Mouse (Mus musculus) CH12.LX (cell line): Measurements from ENCODE around the gene Tprkb. TPM values are rescaled to one million over a fixed set of nuclear protein-coding genes. Genes with fewer than 3 reads are reported as not detected.
"Not testable (repeated sequence)": the region's sequence is repeated elsewhere in the genome, so short reads cannot be mapped to it uniquely, and the experiment has no call there.

Source experiments
- DNase-seq: peaks from one replicate; pipeline ENCODE4 v3.0.0-alpha.2; 2013; ENCODE audit errors: extremely low read depth
- H3K27ac ChIP-seq: 2 replicates; pipeline ENCODE4 v1.5.1; 2012; ENCODE audit warnings: low read depth, mild to moderate bottlenecking, control low read depth, moderate library complexity; ENCODE audit not compliant: insufficient read depth
- H3K27me3 ChIP-seq: replicated peaks from 2 replicates; pipeline ENCODE3; 2012; ENCODE audit warnings: inconsistent platforms
- H3K36me3 ChIP-seq, 2 experiments: replicated peaks in 1 of 2; 2 replicates each; pipeline versions ENCODE3 to v1.6.1; 2012; ENCODE audit warnings: inconsistent platforms in 1 of 2, low read length in 1 of 2, mild to moderate bottlenecking in 1 of 2, mixed read lengths in 1 of 2, moderate library complexity in 1 of 2; ENCODE audit not compliant: control insufficient read depth in 1 of 2, insufficient read depth in 1 of 2
- H3K4me1 ChIP-seq, 2 experiments: 2 replicates each; pipeline ENCODE4 v1.6.1; 2012; ENCODE audit warnings: inconsistent platforms in 1 of 2, moderate library complexity in 1 of 2; ENCODE audit not compliant: insufficient read depth in 2 of 2, control insufficient read depth in 1 of 2
- H3K4me2 ChIP-seq: 2 replicates; pipeline ENCODE4 v1.6.1; 2012; ENCODE audit warnings: low read depth, mild to moderate bottlenecking, control low read depth; ENCODE audit not compliant: poor library complexity, insufficient read depth, severe bottlenecking
- H3K4me3 ChIP-seq, 3 experiments: fragments of 150-350 bp in 1 of 3; sonication (generic) in 1 of 3; replicated peaks in 1 of 3; 2 replicates each; pipeline versions ENCODE3 to v1.5.1; 2011 to 2012; ENCODE audit warnings: low read depth in 2 of 3, low read length in 2 of 3, mild to moderate bottlenecking in 2 of 3, moderate library complexity in 2 of 3, control low read depth in 1 of 3, improper control_type of control experiment in 1 of 3, inconsistent platforms in 1 of 3, mixed read lengths in 1 of 3; ENCODE audit not compliant: poor library complexity in 1 of 3
- H3K79me2 ChIP-seq: replicated peaks from 2 replicates; pipeline ENCODE4 v1.6.1; 2012; ENCODE audit warnings: mild to moderate bottlenecking, moderate library complexity; ENCODE audit not compliant: control insufficient read depth, poor library complexity, insufficient read depth, severe bottlenecking; ENCODE audit errors: extremely low read depth
- H3K9ac ChIP-seq: 2 replicates; pipeline ENCODE4 v1.6.1; 2012; ENCODE audit warnings: low read depth, mild to moderate bottlenecking, control low read depth, moderate library complexity; ENCODE audit not compliant: insufficient read depth
- H3K9me3 ChIP-seq: replicated peaks from 2 replicates; pipeline ENCODE3; 2012; ENCODE audit warnings: low read length, inconsistent platforms, mixed read lengths
- CHD1 ChIP-seq: IDR thresholded peaks from 2 replicates; pipeline ENCODE4 v1.6.1; 2012; ENCODE audit warnings: low read depth, low read length, improper control_type of control experiment, inconsistent platforms
- ELF1 ChIP-seq: IDR thresholded peaks from 2 replicates; pipeline ENCODE4 v1.6.1; 2014; ENCODE audit warnings: low read depth, mild to moderate bottlenecking, inconsistent platforms, low read length, improper control_type of control experiment
- JUN ChIP-seq: IDR thresholded peaks from 2 replicates; pipeline ENCODE4 v1.6.1; 2011; ENCODE audit warnings: low read depth, mild to moderate bottlenecking, low read length, improper control_type of control experiment, moderate library complexity; ENCODE audit not compliant: insufficient read depth
- JUND ChIP-seq: conservative IDR thresholded peaks from 2 replicates; pipeline ENCODE4 v1.6.1; 2011; ENCODE audit warnings: low read depth, low read length, improper control_type of control experiment
- KAT2A ChIP-seq: IDR thresholded peaks from 2 replicates; pipeline ENCODE4 v1.6.1; 2012; ENCODE audit warnings: low read length, improper control_type of control experiment, inconsistent platforms; ENCODE audit not compliant: insufficient replicate concordance
- MAFK ChIP-seq: IDR thresholded peaks from 2 replicates; pipeline ENCODE4 v1.6.1; 2011; ENCODE audit warnings: low read length, improper control_type of control experiment; ENCODE audit not compliant: insufficient replicate concordance
- MAX ChIP-seq: IDR thresholded peaks from 2 replicates; pipeline ENCODE4 v1.6.1; 2011; ENCODE audit warnings: low read length, improper control_type of control experiment
- MAZ ChIP-seq: IDR thresholded peaks from 2 replicates; pipeline ENCODE4 v1.6.1; 2012; ENCODE audit warnings: low read depth, mild to moderate bottlenecking, inconsistent platforms, low read length, improper control_type of control experiment, moderate library complexity
- MYC ChIP-seq: IDR thresholded peaks from 2 replicates; pipeline ENCODE4 v1.6.1; 2011; ENCODE audit warnings: low read depth, mild to moderate bottlenecking, improper control_type of control experiment, low read length
- POLR2A ChIP-seq: IDR thresholded peaks from 2 replicates; pipeline ENCODE4 v1.6.1; 2011; ENCODE audit warnings: low read depth, mild to moderate bottlenecking, improper control_type of control experiment, low read length
- RAD21 ChIP-seq: IDR thresholded peaks from 2 replicates; pipeline ENCODE4 v1.6.1; 2011; ENCODE audit warnings: low read depth, mild to moderate bottlenecking, low read length, improper control_type of control experiment, moderate library complexity
- RCOR1 ChIP-seq: conservative IDR thresholded peaks from 2 replicates; pipeline ENCODE4 v1.6.1; 2012; ENCODE audit warnings: low read depth, mild to moderate bottlenecking, inconsistent platforms, low read length, improper control_type of control experiment
- SIN3A ChIP-seq: IDR thresholded peaks from 2 replicates; pipeline ENCODE4 v1.6.1; 2012; ENCODE audit warnings: low read length, improper control_type of control experiment, inconsistent platforms
- SMC3 ChIP-seq: IDR thresholded peaks from 2 replicates; pipeline ENCODE4 v1.6.1; 2011; ENCODE audit warnings: low read depth, low read length, improper control_type of control experiment
- TCF12 ChIP-seq: IDR thresholded peaks from 2 replicates; pipeline ENCODE4 v1.6.1; 2014; ENCODE audit warnings: low read depth, mild to moderate bottlenecking, inconsistent platforms, low read length, improper control_type of control experiment
- USF1 ChIP-seq: IDR thresholded peaks from 2 replicates; pipeline ENCODE4 v1.6.1; 2014; ENCODE audit warnings: low read depth, mild to moderate bottlenecking, inconsistent platforms, low read length, improper control_type of control experiment
- dilution Hi-C: fragments of 300-500 bp; cut with MboI; formaldehyde crosslinking; loops from 2 replicates; pipeline ENCODE4 v1.14.3; 2020; ENCODE audit warnings: low sequenced_read_pairs; ENCODE audit not compliant: extremely low pct_unique_long_range_greater_than_20kb, extremely low pct_ligation_motif_present
- in situ Hi-C: fragments of 300-500 bp; cut with MboI; formaldehyde crosslinking; loops from 3 replicates; pipeline ENCODE4 v1.14.3; 2019; ENCODE audit warnings: low sequenced_read_pairs, low pct_ligation_motif_present, low pct_unique_long_range_greater_than_20kb, mixed read lengths
- polyA plus RNA-seq: library from polyadenylated mRNA; unstranded; fragments of >175 nt; gene quantifications from 2 replicates; pipeline ENCODE4 v1.2.1, GENCODE M21; 2012; ENCODE audit warnings: low read depth; ENCODE audit not compliant: insufficient read length
- total RNA-seq, 2 experiments: library from RNA; depleted of rRNA; stranded (reverse); fragments of 300-350 nt in 1 of 2; fragments of >200 nt in 1 of 2; gene quantifications; 2 replicates each; pipeline ENCODE4 v1.2.3; 2012 to 2014

Tprkb gene
- total and polyA plus RNA-seq, 3 experiments: 21.2 to 59.8 (median 39.7) TPM

DNA sequence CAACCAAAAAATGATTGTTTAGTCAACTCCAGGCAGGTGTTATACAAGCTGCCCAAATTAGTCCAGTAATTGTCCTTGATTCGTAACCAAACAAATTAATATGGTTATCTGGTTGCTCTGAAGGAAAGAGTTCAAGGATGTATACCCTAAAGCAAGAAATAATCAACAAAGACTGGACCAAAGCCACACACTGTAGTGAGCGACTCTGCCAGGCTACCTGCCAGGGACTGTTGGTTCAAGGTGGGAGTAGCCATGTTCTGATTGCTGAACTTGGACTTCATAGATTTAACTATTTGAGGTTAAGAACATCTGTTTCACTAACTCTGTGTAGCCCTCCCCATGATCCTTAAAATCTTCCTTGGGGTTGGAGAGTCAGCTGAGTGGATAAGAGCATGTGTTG lies 48.5 kb upstream of the Tprkb start:
- no peaks in the 10 kb centered on the region for H3K9me3 ChIP-seq
- no peak for TF ChIP-seq USF1
- no peak for TF ChIP-seq ELF1
- no peak for TF ChIP-seq SMC3
- no peak for TF ChIP-seq RAD21
- TF ChIP-seq SIN3A: no peak
- no peak for TF ChIP-seq CHD1
- no peak for TF ChIP-seq POLR2A
- no peak for TF ChIP-seq JUN
- TF ChIP-seq MAZ: no peak
- no peak for TF ChIP-seq KAT2A
- no peak for TF ChIP-seq MYC
- TF ChIP-seq MAFK: no peak
- H3K79me2 ChIP-seq: no peaks in the 10 kb centered on the region
- H3K4me3 ChIP-seq: no peak overlapping the region
- H3K36me3 ChIP-seq: no peaks in the 10 kb centered on the region
- peaks cover 71% of the 10 kb centered on the region for H3K27me3 ChIP-seq
- H3K9ac ChIP-seq: no peak overlapping the region
- H3K27ac ChIP-seq: no peak overlapping the region
- no peak for DNase-seq
- no peaks in the 10 kb centered on the region for H3K4me1 ChIP-seq
- H3K4me2 ChIP-seq: no peak overlapping the region
- dilution Hi-C loops (no loop called here), in situ Hi-C loops (no loop called here)

DNA sequence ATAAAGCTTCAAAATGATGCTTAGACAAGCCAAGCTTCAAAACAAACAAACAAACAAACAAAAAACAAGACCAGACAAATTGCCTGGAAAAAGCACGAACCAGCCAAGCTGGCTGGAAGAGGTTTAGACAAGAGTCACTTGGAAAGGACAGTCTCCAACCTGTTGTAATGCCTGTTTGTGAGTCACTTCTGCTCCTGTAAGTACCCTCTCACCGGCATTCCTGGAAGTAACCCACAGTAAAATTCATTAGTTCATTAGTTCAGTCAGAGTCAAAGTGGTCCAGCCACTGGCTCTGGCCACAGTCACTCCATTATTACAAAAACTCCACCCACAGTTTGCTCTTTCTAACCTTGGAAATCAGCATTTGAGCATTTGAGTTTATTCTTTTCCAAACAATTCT lies 47.8 kb upstream of the Tprkb start:
- Histone ChIP-seq H3K4me2 (no peak overlapping the region), H3K9ac (no peak overlapping the region), H3K4me1 (no peaks in the 10 kb centered on the region), H3K9me3 (no peaks in the 10 kb centered on the region), H3K79me2 (no peaks in the 10 kb centered on the region), H3K4me3 (no peak overlapping the region), H3K27ac (no peak overlapping the region), H3K36me3 (no peaks in the 10 kb centered on the region), H3K27me3 (peaks cover 71% of the 10 kb centered on the region)
- dilution Hi-C loops (no loop called here), in situ Hi-C loops (no loop called here)
- TF ChIP-seq USF1: no peak
- TF ChIP-seq JUN: no peak
- no peak for TF ChIP-seq SIN3A
- no peak for TF ChIP-seq JUND
- no peak for TF ChIP-seq TCF12
- no peak for TF ChIP-seq MAX
- no peak for TF ChIP-seq RCOR1
- no peak for TF ChIP-seq MYC
- no peak for TF ChIP-seq ELF1
- no peak for DNase-seq

DNA sequence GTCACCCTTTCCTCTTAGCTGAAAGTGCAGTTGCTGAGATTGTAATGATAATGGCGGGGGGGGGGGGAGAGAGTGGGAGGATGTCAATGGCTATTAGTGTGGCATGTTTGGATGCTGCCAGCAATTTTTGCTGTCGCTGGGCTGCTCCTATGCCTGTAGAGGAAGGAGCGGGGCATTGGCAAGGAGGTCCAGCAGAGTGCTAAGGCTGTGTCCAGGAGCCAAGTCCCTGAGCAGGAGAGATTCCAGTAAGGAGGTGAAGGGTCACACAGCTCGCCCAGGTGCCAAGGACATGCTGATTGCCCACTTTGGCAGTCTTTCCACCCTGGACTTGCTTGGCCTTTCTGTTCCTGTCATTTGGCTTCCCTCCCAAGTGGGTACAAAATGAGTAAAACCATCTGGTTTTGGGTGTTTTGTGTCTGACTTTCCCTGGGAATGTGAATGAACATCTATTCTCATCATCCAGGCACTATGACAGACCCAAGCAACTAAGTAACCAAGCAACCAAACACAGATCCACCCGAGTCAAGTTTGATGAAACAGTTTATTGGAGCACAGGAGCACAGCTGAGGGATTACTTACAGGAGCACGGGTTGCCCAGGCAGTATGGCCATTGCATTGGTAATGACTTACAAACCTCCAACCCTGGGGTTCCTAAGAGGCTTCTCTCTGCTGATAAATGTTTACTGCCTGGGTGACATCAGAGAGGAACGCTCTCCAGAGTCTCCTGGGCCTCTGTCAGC lies 46.6 kb upstream of the Tprkb start:
- H3K27ac ChIP-seq, dilution Hi-C loops, H3K4me3 ChIP-seq, H3K9ac ChIP-seq, H3K9me3 ChIP-seq, H3K36me3 ChIP-seq, H3K4me1 ChIP-seq, in situ Hi-C loops, DNase-seq, H3K4me2 ChIP-seq, H3K79me2 ChIP-seq: not testable (repeated sequence)
- peaks cover 61% of the 10 kb centered on the region for H3K27me3 ChIP-seq

DNA sequence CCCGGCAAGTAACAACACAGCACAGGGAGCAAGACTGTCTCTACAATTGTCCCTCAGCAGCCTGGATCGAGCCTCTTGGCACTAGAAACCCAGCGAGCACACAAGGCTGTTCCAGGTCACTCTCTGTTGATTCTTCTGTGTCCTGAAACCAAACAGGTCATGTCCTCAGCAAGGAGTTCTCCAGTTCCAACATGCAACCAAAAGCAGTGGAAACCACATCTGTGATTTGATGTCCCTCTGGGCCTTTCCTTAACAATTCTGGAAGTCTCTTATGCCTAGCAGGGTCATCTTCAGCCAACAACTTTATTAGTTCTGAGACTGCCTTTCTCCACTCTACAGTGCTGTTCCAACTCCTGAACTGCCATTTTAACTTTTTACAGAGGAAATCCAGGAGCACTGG lies 45.5 kb upstream of the Tprkb start:
- DNase-seq, dilution Hi-C loops, H3K9ac ChIP-seq, in situ Hi-C loops, H3K4me3 ChIP-seq, H3K79me2 ChIP-seq, H3K4me2 ChIP-seq, H3K9me3 ChIP-seq, H3K36me3 ChIP-seq, H3K27ac ChIP-seq, H3K4me1 ChIP-seq: not testable (repeated sequence)
- H3K27me3 ChIP-seq: peaks cover 50% of the 10 kb centered on the region
